Mouse (Mus musculus): ENCODE measurements around the gene Nav1.

Gene Nav1

DNA sequence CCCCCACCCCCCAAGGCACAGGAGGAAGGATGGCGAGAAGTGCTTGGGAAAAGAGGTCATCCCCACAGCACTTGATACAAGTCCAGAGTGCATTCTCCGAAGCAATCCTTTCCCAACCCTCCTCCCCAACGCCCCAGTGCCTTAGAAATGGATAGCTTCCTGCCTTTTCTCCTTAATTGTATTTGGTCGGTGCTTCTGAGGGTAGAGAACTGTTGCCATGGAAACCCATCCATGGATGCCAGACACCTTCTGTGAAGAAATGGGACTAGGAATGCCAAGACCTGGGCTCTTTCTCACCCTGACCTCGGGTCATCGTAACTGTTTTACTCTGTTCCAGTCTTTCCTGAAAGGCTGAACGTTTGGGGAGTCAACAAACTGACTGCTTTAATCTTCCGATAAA is 26.1 kb downstream of the Nav1 start:
- DNase-seq = no peak

DNA sequence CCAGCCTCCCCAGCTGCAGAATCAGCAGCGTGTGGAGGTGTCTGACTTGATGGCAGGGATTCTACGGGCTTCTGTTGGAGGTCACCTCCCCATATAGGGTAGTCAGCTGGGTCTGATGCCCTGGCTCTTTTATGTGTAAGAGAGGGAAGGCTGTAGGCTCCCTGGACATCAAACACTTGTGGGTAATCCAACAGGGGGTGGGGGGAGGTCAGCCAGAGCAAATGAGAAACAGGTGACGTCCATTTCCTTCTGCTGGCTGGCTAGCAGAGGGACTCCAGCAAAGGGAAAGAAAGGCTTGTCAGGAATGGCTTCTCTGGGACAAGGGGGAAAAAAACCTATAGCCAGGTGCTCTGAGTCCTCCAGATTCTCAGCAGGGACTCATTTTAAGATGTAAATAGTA is 28.0 kb downstream of the Nav1 start:
- DNase-seq = no peak

DNA sequence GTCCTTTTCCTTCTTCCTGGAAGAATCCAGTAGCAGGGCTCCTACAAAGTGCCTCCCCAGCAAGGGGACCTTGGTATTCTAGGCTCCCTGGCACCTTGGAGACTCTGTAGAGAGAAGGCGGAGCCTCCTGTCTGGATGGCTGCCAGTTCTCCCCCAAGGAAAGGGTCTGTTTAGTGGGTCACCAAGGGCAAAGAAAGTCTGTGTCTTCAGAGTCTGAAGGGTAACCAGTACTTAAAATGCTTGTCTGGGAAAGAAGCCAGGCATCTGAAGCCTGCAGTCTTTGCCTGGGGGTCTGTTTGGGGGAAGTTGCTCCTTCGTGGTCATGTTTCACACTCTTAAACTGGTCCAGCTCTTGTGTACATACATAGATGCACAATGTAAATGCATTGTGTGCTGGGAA is 29.3 kb downstream of the Nav1 start:
- no peak for DNase-seq

DNA sequence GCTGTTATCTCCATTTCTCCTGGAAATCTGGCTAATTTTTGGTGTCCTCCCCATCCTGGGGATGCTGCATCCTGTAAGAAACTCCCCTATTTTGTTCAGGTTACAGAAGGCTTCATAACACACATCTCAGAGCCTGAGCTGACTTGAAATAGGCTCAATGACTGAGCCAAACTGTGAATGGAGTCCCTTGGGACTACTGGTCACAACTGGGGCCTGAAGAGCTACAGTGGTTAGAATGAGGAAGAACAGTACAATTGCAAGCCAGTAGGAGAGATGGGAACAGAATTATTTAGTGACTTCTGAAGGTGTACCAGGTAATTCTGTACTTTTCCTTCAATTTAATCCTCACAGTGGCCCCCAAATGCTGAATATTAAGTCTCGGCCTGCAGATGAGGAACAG is 31.7 kb downstream of the Nav1 start:
- DNase-seq = no peak

DNA sequence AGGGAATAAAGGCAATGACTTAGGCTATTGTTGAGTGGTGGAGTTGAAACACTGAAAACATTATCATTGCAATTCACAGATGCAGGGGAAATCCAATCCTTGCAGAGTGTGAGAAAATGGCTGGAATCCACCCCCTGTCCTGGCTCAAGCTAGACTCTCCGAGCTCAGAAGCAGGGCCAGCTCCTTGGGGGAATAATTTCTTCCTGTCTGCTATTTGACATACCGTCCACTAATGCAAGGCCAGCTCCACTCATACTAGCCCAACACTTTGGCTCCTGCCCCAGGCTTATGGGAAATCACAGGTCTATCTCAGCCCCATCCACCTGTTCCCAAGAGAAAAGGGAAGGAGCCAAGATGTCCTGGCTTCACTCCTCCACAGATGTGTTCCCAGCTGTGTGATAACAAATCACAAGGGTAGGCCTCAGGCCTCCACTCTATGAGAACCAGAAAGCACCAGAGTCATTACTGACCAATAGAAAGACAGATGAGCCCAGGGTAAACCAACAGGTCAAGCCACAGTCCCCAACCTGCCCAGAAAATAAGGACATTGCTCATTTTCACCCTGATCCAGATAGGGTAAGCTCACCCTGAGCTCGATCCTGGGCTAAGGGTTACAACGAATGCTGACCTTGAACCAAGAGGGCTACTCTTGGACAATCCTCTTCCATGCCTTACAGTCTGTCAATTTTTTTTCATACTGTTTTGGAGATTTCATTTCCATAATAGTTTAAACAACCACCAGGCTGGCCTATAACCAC is 32.5 kb downstream of the Nav1 start:
- no peak for DNase-seq

DNA sequence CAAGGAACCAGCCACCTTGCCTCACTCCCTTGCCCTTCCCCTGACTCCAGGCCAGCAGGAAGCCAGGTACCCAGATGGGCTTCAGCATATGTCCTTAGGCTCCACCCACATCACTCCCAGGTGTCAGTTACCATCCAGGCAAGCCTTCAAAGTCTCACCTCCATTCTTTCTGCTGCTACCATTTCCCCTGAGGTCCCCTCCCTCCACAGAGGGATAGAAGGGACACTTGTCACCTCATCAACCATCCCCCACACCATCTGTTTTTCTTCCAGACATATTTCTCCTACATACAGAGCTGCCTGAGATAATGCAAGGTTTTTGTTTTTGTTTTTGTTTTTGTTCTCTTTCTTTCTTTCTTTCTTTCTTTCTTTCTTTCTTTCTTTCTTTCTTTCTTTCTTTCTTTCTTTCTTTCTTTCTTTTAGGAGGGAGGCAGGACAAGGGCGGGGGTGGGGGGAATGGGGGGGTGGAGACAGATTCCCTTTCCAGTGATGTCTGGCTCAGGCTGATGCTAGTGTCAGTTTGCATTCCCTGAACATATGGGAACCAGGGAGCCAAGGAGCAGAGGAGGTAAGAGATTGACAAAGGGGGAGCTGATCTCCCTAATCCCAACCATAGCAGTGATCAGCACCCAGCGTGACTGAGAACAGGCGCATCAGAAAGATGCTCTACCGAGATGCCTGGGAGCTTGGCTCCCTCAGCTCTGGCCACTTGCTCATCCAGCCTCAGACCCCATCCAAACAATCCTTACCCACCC is 34.8 kb downstream of the Nav1 start:
- no peak for DNase-seq

DNA sequence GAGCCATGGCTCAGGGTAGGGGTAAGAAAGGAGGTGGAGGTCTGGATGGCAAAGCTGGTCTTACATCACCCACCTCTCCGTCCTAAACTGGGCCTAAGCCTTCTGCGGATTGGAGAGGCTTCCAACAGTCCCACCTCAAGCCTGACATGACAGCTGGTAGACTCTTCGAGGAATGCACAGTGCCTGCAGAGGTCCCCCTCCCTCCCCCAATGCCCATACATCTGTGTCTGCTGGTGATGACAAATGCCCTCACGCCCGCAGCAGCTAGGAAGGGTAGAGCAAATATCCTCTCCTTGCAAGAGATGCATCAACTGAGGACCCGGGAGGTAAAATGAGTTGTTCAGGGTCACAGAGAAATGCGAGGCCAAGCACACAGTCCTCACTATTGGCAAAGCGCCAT is 39.0 kb downstream of the Nav1 start:
- no peak for DNase-seq

DNA sequence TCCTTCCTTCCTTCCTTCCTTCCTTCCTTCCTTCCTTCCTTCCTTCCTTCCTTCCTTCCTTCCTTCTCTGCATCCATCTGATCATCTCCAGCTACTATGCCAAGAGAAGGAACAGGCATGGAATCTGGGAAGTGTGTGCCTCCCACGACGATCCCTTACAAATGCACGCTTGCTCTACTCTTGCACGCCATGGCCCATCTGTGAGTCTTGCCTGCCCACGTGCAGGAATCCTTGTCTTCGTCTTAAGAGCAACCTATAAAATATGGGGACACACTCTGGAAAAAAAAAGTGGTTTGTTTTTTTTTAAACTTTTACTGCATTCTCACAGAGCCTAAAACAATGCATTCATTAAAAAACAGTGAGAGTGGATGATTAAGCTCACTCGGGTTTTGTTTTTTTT is 40.5 kb downstream of the Nav1 start:
- DNase-seq = peak; percentile 80

DNA sequence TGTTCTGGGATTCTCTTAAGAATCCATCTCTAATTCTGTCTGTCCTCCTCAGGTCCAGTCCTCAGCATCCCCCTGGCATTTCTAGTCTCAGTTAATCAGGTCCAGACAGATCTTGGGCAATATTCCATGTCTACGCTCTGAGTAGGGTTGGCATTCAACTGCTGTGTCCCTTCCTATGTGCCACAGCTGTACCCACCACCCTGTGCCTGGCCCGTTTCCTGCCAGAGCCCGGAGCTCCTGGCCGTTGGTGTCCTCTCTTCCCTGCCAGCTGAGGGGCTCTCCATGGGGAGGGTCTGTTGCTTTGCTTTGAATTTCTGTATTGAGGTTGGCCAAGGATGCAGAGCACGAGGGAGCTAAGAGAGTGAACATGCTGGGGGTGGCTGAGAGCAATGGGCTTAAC is 41.3 kb downstream of the Nav1 start:
- no peak for DNase-seq

DNA sequence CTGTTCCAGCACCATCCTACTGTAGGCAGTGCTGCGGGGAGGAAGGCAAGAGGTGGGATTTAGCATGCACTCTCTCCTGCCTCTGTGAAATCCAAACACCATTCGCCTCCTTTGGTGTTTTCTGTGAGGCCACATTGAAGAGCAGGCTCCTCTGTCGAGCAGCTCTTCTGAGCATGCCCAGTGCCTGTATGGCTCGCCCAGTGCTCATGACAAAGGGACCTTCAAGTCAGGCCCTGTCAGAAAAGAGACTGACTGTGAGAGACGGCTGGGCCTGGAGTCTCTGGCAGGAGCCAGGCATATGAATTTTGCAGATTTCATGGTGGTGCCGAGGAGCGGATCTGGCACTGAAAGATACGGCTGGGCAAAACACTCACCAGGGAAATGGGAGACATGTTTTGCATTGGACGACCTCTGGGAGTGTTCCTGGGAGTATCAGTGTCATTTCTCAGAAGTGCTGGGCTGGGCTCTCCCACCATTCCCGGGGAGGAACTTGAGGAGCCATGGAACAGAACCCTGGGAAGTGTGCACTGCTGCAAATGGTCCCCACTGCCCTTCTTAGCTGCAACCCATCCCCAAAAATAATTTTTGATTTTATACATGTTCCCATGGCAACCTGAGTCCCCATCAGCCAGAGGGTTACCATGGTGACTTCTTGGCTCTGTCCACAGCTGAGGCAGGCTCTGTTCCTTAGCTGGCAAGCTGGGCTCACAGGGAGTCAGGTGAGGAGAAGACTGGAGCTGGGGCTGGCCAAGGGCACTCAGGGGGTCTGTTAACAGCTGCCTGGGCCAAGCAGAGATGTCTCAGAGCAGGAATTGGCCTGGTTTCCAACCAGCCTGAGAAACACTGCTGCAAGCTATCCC is 42.2 kb downstream of the Nav1 start:
- peak; percentile 85 for DNase-seq

DNA sequence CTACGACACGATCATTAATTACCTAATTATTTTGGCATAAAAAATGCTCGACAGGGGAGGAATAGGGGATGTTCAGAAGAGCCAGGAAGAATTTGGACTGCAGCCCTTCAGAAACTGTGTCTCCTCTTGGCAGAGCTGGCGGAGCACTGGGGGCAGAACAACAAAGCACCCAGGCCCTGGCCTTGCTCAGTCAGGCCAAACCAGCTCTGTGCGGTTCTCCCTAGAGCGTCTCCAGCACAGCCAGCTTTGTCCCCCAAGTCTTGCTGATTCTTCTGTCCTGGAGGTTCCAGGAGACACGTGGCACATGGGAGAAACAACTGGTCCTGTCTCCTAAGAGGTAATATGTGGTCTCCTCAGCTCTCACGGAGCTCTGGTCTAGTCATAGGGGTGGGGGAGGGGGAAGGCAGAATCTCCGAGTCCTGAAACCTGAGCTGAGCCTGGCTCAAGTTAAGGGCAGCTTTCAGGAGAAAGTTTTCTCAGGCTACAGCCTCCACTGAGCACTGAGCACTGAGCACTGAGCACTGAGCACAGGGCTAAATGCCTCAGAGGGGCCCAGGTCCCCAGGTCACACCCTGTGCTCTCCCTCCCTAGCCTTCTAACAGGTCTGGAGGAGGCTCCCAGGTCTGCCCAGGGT is 43.2 kb downstream of the Nav1 start:
- DNase-seq = peak; percentile 48

DNA sequence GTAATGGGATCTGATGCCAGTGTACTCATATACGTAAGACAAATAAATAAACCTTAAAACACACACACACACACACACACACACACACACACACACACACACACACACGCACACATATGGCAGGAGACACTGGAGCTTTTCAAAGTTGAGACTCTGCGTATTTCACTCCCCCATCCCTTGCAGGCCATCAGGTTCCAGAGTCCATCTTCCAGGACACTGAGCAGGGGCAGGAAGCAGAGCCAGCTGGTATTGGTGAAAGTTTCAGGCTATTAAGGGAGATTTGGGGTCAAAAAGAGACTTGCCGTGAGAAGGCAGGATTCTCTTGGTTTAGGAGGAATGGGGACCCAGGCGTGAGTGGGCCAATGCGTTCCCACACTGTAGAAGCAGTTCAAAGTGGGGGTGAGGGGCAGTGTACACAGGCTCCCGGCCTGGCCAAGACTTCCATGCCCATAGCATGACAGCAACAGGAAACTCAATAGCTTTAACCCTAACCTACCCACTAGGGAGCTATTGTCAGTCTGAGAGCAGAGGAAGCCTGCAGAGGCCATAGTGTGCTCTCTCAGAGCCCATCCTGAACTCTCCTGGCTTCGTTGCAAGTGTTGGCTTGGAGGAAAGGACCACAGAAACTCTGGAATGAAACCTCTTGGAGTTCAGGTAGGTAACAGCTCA is 44.0 kb downstream of the Nav1 start:
- DNase-seq = no peak

DNA sequence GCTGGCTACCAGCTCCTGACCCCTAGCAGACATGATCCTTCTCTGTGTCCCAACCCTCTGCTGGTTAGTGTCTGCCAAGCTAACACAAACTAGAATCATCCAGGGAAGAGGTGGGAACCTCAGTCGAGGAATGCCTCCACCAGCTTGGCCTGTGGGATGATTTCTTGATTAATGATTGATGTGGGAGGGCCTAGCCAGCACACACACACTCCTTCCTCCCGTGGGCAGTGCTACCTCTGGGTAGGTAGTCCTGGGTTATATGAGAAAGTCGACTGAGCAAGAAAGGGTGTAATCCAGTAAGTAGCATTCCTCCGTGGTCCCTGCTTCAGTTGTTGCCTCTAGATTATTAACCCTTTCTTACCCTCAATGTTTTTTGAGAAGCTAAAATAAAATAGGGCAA is 45.0 kb downstream of the Nav1 start:
- DNase-seq = no peak

DNA sequence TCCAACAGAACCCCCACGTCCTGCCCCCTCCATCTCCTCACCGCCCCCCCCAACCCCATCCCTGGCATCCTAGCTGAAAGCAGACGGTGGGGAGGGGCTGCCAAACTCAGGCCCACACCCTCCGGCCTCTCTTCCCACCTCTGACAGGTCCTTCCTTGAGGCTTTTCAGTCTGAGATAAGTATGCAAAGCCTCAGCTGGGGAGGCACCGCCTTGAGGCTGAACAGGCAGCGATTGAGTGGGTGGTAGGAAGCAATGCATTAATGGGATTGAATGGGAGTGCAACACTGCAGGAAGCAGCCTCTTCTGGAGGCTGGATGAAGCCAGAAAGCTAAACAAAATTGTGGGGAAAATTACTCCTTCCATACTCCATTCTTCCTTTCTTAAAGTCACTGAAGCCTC is 45.8 kb downstream of the Nav1 start:
- DNase-seq = no peak

DNA sequence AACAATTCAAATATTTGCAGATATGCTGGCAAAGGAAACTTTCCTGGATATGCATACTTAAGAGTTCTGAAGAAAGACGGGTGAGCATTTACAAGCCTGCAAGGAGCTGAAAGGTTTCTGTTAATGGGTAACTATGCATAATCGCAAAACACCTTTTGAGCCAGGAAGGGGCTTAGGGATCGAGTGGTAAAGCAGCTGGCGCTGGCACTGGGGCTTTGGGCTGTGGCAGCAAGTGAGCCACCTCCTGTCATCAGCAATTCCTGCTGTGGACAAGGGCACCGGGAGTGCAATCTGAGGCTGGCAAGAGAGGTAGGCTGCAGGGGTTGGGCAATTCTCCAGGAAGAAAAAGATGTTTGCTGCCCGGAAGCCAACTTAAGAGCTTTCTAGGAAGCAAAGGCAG is 49.1 kb downstream of the Nav1 start:
- no peak for DNase-seq

DNA sequence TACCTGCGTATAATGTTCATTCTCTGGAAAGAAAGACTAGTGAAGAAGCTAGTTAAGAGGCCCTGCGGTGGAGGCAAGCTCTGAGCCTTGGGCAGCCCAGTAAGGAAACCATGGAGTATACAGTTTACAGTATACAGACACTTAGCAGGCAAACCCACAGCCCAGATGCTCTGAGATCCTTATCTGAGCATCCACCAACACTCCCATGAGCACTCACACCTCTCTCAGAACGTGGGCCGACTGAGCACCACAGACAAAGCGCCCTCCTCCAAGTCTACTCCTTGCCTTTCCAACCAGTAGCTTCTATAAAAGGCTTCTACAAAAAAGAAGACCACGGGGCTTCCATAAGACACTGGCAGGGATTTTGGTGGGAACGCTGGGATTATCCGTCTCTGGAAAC is 51.2 kb downstream of the Nav1 start:
- no peak for DNase-seq

DNA sequence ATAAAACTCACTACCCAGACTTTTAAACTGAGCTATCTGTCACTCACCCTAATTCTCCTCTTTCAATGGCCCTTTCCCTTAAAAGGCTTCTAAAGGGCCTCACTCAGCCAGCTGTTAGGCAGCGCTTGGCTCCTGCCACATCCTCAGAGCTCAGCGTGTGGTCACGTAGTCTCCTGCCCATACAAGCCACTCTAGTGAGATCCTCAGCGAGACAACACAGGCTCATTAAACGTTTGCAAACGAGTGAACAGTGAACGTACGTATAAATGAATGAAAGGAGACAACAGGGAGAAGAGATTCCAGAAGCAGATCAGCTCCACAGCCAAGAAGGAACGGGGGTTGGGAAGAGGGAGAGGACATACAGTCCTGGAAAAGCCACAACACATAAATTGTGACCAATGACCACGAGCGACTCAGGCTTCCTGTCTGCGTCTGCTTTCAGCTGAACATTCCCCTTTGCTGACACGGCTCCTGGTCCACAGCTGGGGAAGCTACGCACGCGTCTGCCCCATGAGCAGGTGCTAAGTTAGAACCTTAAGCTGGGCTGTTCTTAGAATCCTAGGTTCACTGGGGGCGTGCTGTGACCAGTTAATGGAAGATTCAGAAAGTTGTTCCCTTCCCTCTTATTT is 52.3 kb downstream of the Nav1 start:
- no peak for DNase-seq

DNA sequence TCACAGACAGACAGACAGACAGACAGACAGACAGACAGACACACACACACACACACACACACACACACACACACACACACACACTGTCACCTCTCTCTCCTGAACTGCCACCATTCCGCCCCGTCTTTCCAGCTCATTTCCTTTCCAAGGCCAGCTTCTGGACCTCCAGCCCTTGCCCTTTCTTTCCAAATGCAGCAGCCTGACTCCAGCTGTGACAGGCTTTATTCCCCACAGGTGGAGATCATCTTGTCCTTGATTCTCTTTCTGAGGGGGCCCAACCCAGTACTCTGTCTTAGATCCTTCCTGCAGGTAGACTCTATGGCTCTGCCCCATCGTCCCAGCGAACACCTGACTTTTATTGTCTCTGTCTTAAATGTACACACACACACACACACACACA is 53.5 kb downstream of the Nav1 start:
- DNase-seq = no peak

DNA sequence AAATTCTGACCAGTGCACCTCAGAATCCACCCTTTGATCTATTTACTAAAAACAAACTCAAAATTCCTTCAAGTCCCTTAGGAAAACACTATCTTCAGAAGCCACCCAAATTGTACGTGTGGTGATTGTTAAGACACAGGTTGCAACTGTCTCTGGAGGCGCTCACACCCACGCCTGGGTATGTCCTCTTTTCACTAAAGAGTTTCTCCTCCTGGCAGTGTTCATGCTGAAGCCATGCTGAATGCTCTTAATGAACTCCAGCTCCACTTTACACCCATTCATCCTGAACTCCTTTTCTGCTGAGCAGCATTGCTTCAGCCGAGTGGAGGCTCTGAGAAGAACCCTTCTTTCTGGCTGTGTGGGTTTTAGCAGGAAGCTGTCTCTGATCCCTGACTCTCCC is 53.9 kb downstream of the Nav1 start:
- no peak for DNase-seq

DNA sequence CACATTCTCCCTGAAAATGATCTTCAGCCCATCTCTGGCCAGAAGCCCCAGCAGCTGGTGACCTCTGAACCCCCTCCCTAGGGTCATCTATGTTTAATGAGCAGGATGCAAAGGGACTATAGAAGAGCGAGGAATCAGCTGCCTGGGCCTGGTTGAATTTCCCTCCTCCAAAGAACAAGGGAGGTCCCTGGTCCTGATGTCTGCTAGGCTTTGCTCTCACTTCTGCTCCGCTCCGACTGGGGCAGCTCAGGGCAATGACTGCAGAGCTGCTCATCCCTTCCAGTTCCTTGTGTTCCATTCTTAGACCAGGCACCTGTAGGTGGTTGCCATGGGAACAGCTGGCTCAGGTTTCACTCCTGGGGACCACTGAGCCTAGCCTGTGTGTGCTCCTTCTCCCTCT is 56.2 kb downstream of the Nav1 start:
- DNase-seq = no peak

DNA sequence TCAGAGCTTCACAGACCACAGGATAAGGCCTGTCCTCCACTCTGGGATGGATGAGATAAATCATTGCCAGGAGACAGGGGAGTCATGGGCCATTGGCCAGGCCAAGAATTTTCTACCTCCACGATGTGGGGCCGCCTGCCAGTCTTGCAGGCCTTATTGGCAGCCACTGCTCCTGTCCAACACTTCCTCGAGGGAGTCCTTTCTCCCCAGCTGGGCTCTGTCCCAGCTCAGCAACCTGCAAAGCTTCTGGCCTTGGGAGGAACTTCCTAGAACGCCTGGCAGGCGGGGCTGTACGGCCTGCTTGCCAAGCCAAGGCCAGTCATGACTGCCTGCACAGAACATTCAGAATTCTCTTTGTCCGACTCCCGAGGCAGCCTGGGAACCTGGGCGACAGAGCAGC is 58.3 kb downstream of the Nav1 start:
- peak; percentile 67 for DNase-seq

DNA sequence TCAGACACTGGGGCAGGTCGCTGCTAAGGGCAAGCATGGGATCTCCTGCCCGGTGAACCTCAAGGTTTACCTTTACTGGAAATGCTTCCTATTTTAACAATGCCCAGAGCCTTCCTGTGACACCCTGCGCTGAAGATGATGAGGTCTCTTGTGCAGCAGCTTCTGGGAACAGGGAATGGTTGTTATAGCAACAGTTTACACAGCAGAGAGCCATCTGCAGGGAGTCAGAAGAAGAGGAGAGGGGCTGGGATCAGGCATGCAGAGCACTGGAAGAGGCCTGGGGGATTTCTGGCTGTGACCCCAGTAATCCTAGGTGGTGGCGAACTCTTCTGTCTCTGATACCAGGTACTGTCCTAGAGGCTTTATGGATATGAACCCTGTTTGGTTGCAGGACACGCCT is 61.0 kb downstream of the Nav1 start:
- DNase-seq = no peak

Measured in layer of hippocampus, adult 9-11 months (tissue).